Comparison of ENCODE assay signal across 15 mouse cellular contexts in genomic region chr16:43710651-43711050, GRCm38 (mm10). TPM values are rescaled to one million over a fixed set of nuclear protein-coding genes. Genes with fewer than 3 reads are reported as not detected.
DNase-seq lines count a peak whose midpoint lies in the region; ATAC-seq and TF ChIP-seq lines count a peak whose summit lies in the region.
"Had no signal": no experiment of that assay in that cellular context is flagged by ENCODE, and none has a peak within 500 bp of the region (broad histone marks: within the 10 kb centered on the region; RNA-seq: fewer than 3 reads in every experiment).

No protein-coding gene starts in this region.

- no peak overlapping the region for H3K4me2 ChIP-seq in liver, embryonic 12.5 days
- H3K4me2 ChIP-seq: limb, embryonic 13.5 days had no signal

- intact Hi-C loops in heart, postnatal 36 days (cut with DNase I) = no loop called here

- H3K4me3 ChIP-seq in layer of hippocampus, adult 2 months = peak overlapping the region; percentile 44
- H3K4me3 ChIP-seq in ES-E14 (ENCODE audit: insufficient read depth in 1 of 2, low read depth in 1 of 2, low read length in 2 of 2, poor library complexity in 1 of 2, severe bottlenecking in 1 of 2) = peak overlapping the region; percentile 22 to 42; a peak in 3 of 4 replicates
- no peak overlapping the region for H3K4me3 ChIP-seq in liver, embryonic 12.5 days
- H3K4me3 ChIP-seq: embryonic facial prominence, embryonic 10.5 days; limb, embryonic 13.5 days had no signal

- no peak for ATAC-seq in liver, embryonic 12.5 days

- no peak for TF ChIP-seq CTCF in layer of hippocampus, adult 2 months (conservative IDR thresholded peaks at IDR 0.05)

- H3K36me3 ChIP-seq in ES-E14 (ENCODE audit: control insufficient read depth, insufficient read depth, low read length, poor library complexity, severe bottlenecking) = no peaks in the 10 kb centered on the region
- H3K36me3 ChIP-seq in liver, embryonic 12.5 days = no peaks in the 10 kb centered on the region
- H3K36me3 ChIP-seq: embryonic facial prominence, embryonic 10.5 days; limb, embryonic 13.5 days had no signal

- H3K9ac ChIP-seq in ES-E14 (ENCODE audit: insufficient read depth, low read depth, low read length, poor library complexity, severe bottlenecking) = no peak overlapping the region
- no peak overlapping the region for H3K9ac ChIP-seq in liver, embryonic 12.5 days
- H3K9ac ChIP-seq: limb, embryonic 13.5 days had no signal

- H3K27me3 ChIP-seq in liver, embryonic 12.5 days (replicated peaks) = no peaks in the 10 kb centered on the region
- H3K27me3 ChIP-seq: CH12.LX; limb, embryonic 13.5 days had no signal

- DNase-seq in layer of hippocampus, adult 2 months (ENCODE audit: low spot score in 2 of 2) = no peak
- no peak for DNase-seq in layer of hippocampus, adult 9-10 months (ENCODE audit: low spot score)
- no peak for DNase-seq in ES-E14 (ENCODE audit: low read depth, low spot score)
- DNase-seq in gastrocnemius, adult 8-10 months (ENCODE audit: low spot score in 2 of 2) = peak; percentile 54 to 56
- peak; percentile 70 to 71 for DNase-seq in heart, postnatal 36 days
- no peak for DNase-seq in embryo, embryonic 10.5 days (ENCODE audit: low spot score)
- DNase-seq: kidney, postnatal 10 days had no signal

- no peaks in the 10 kb centered on the region for H3K9me3 ChIP-seq in ES-E14 (ENCODE audit: control insufficient read depth, insufficient read depth, low read depth, low read length)
- no peaks in the 10 kb centered on the region for H3K9me3 ChIP-seq in liver, embryonic 12.5 days (replicated peaks)
- H3K9me3 ChIP-seq: embryonic facial prominence, embryonic 10.5 days; limb, embryonic 13.5 days had no signal

- WGBS in liver, embryonic 12.5 days (ENCODE audit: insufficient replicate concordance) = 71% methylated on average over 11 of the region's 11 CpGs

- in situ Hi-C loops in ES-E14 (cut with MboI; ENCODE audit: low sequenced_read_pairs in 2 of 2, unreplicated experiment in 2 of 2) = loop anchor here in 1 of 2 experiments (25.0 kb wide), 1 partner anchor 1548 kb away; no protein-coding TSS in a partner anchor

- no peaks in the 10 kb centered on the region; a peak in 1 of 4 replicates for H3K4me1 ChIP-seq in ES-E14 (ENCODE audit: control insufficient read depth in 2 of 2, insufficient read depth in 2 of 2, low read length in 2 of 2, poor library complexity in 1 of 2)
- H3K4me1 ChIP-seq in liver, embryonic 12.5 days = no peaks in the 10 kb centered on the region
- H3K4me1 ChIP-seq: limb, embryonic 13.5 days had no signal

- H3K27ac ChIP-seq in layer of hippocampus, adult 2 months = peak overlapping the region; percentile 73; the same call in 1 of the 2 replicates
- H3K27ac ChIP-seq in ES-E14 (ENCODE audit: insufficient read depth, low read depth, low read length, poor library complexity, severe bottlenecking) = no peak overlapping the region
- H3K27ac ChIP-seq in liver, embryonic 12.5 days = no peak overlapping the region
- H3K27ac ChIP-seq: embryonic facial prominence, embryonic 10.5 days; limb, embryonic 13.5 days had no signal

TF ChIP-seq in ES-E14, 5 proteins besides CTCF, POLR2A, EP300 and RAD21:
- TF ChIP-seq ZNF384 (IDR thresholded peaks at IDR 0.05; ENCODE audit: low read depth, low read length) = no peak
- no peak for TF ChIP-seq ZC3H11A (IDR thresholded peaks at IDR 0.05; ENCODE audit: borderline replicate concordance, low read depth, low read length)
- TF ChIP-seq MAFK (IDR thresholded peaks at IDR 0.05; ENCODE audit: insufficient read depth, low read depth, low read length) = no peak

RNA-seq across cellular contexts. Expression of gene Drd3, which starts 43.2 kb away (rescaled TPM):
- under 1 TPM in 1 of 2 experiments, not detected in 1; 0.29 TPM for total RNA-seq in layer of hippocampus, adult 2 months (2021)
- total RNA-seq in ES-E14 (2012; rRNA removed) = 0.45 and 0.69 TPM in 2 replicates
- total RNA-seq in gastrocnemius, adult 8-10 months (2022) = not detected
- total RNA-seq in heart, postnatal 36 days (2021) = not detected
- not detected in 2 replicates for polyA plus RNA-seq in liver, embryonic 12.5 days (2016; fragmentation: Nextera tagmentation; extraction: Ambion mirVana)
- total RNA-seq: CH12.LX; megakaryocyte, adult 5-6 weeks had no signal
- polyA plus RNA-seq: embryonic facial prominence, embryonic 10.5 days; hindbrain, embryonic 16.5 days; limb, embryonic 13.5 days; neural tube, embryonic 11.5 days had no signal

RNA-seq across cellular contexts. Expression of gene Tigit, which starts 46.7 kb away (rescaled TPM):
- not detected for total RNA-seq in layer of hippocampus, adult 2 months (2021)
- 0.40 TPM in 1 of 2 replicates, not detected in the other for total RNA-seq in ES-E14 (2012; rRNA removed)
- not detected for total RNA-seq in gastrocnemius, adult 8-10 months (2022)
- total RNA-seq in heart, postnatal 36 days (2021) = not detected
- polyA plus RNA-seq in liver, embryonic 12.5 days (2016; fragmentation: Nextera tagmentation; extraction: Ambion mirVana) = not detected in 2 replicates
- polyA plus RNA-seq: embryonic facial prominence, embryonic 10.5 days; forebrain, embryonic 14.5 days; hindbrain, embryonic 16.5 days; limb, embryonic 13.5 days; neural tube, embryonic 11.5 days had no signal

Comparison
In these comparisons a context has a peak if more than half of its experiments do, and no peak if none do; other contexts are left out.
1. DNase-seq: peak in gastrocnemius, adult 8-10 months (2 of 2) and heart, postnatal 36 days (2 of 2); none in layer of hippocampus, adult 2 months (0 of 2), layer of hippocampus, adult 9-10 months (single experiment), ES-E14 (single experiment) and embryo, embryonic 10.5 days (single experiment).